Mouse (Mus musculus) lung, embryonic 15.5 days (tissue): Measurements from ENCODE around the gene Nyap2. TPM values are rescaled to one million over a fixed set of nuclear protein-coding genes. Genes with fewer than 3 reads are reported as not detected.

Source experiments
- ATAC-seq: fragments of 200-750 bp; cut with Nextera tagmentation; 2 replicates; pipeline ENCODE4 v1.8.0; 2017; ENCODE audit warnings: moderate number of reproducible peaks, borderline replicate concordance; ENCODE audit not compliant: low FRiP score, low TSS enrichment; ENCODE audit errors: extremely low read depth
- H3K27ac ChIP-seq: fragments of 300-500 bp; sonication (generic); 2 replicates; pipeline ENCODE4 v1.5.1; 2015; ENCODE audit warnings: moderate library complexity, mild to moderate bottlenecking, inconsistent platforms
- H3K27me3 ChIP-seq: fragments of 300-500 bp; sonication (generic); 2 replicates; pipeline ENCODE4 v1.6.1; 2015; ENCODE audit warnings: inconsistent platforms
- H3K36me3 ChIP-seq: fragments of 300-500 bp; sonication (generic); 2 replicates; pipeline ENCODE4 v1.6.1; 2015; ENCODE audit warnings: inconsistent platforms
- H3K4me1 ChIP-seq: fragments of 300-500 bp; sonication (generic); 2 replicates; pipeline ENCODE4 v1.6.1; 2015; ENCODE audit warnings: inconsistent platforms
- H3K4me2 ChIP-seq: fragments of 300-500 bp; sonication (generic); 2 replicates; pipeline ENCODE4 v1.6.1; 2015; ENCODE audit warnings: inconsistent platforms, mild to moderate bottlenecking, moderate library complexity
- H3K4me3 ChIP-seq: fragments of 300-500 bp; sonication (generic); 2 replicates; pipeline ENCODE4 v1.5.1; 2015; ENCODE audit warnings: mild to moderate bottlenecking, inconsistent platforms
- H3K9ac ChIP-seq: fragments of 300-500 bp; sonication (generic); 2 replicates; pipeline ENCODE4 v1.6.1; 2015; ENCODE audit warnings: inconsistent platforms
- H3K9me3 ChIP-seq: fragments of 300-500 bp; sonication (generic); 2 replicates; pipeline ENCODE4 v1.6.1; 2016; ENCODE audit warnings: inconsistent platforms
- WGBS: fragments of 180-500 bp; shearing (Covaris S2); methylation state at CpG from one replicate; pipeline ENCODE4 v1.1.7; 2015; 5-methylcytosine and 5-hydroxymethylcytosine counted together
- polyA plus RNA-seq: library from polyadenylated mRNA; unstranded; fragments of >200 nt; fragmentation: Nextera tagmentation; extraction: Ambion mirVana; gene quantifications from 2 replicates; pipeline ENCODE4 v1.2.1, GENCODE M21; 2015

Nyap2 gene
- 0.06 and 0.25 TPM in 2 replicates for polyA plus RNA-seq

- Histone ChIP-seq H3K9ac (no peak within 1 kb of the TSS), H3K27ac (no peak within 1 kb of the TSS), H3K27me3 (no peaks in the 10 kb centered on the region), H3K4me2 (no peak within 1 kb of the TSS), H3K4me1 (no peaks in the 10 kb centered on the region), H3K9me3 (no peaks in the 10 kb centered on the region), H3K36me3 (no peaks in the 10 kb centered on the region), H3K4me3 (no peak within 1 kb of the TSS)
- no peak for ATAC-seq
- 39% methylated on average over 16 of the region's 16 CpGs for WGBS
These were observed at the start of gene Nyap2 for GRCm38 (mm10) chr1:81076831-81077664. Gene Nyap2, plus strand, starts transcription at chr1:81076950.

GRCm38 (mm10) chr1:81042907-81043868 lies 33.6 kb upstream of the Nyap2 start:
- ATAC-seq: no peak
- no peak overlapping the region for H3K27ac ChIP-seq
- WGBS: 52% methylated on average over 5 of the region's 5 CpGs
- no peak overlapping the region for H3K9ac ChIP-seq
- H3K4me3 ChIP-seq: no peak overlapping the region
- no peaks in the 10 kb centered on the region for H3K4me1 ChIP-seq
- no peaks in the 10 kb centered on the region for H3K36me3 ChIP-seq
- H3K27me3 ChIP-seq: no peaks in the 10 kb centered on the region
- H3K4me2 ChIP-seq: no peak overlapping the region
- no peaks in the 10 kb centered on the region for H3K9me3 ChIP-seq

GRCm38 (mm10) chr1:81058340-81058739 lies 18.4 kb upstream of the Nyap2 start:
- no peaks in the 10 kb centered on the region for H3K4me1 ChIP-seq
- WGBS: 73% methylated on average over 5 of the region's 5 CpGs
- ATAC-seq: no peak
- no peak overlapping the region for H3K9ac ChIP-seq
- H3K27ac ChIP-seq: no peak overlapping the region
- H3K4me2 ChIP-seq: no peak overlapping the region
- no peaks in the 10 kb centered on the region for H3K36me3 ChIP-seq
- no peaks in the 10 kb centered on the region for H3K9me3 ChIP-seq
- no peaks in the 10 kb centered on the region for H3K27me3 ChIP-seq
- no peak overlapping the region for H3K4me3 ChIP-seq

- Histone ChIP-seq H3K9ac (no peak overlapping the region), H3K36me3 (no peaks in the 10 kb centered on the region), H3K4me3 (no peak overlapping the region), H3K9me3 (no peaks in the 10 kb centered on the region), H3K27me3 (no peaks in the 10 kb centered on the region), H3K4me1 (no peaks in the 10 kb centered on the region), H3K27ac (no peak overlapping the region), H3K4me2 (no peak overlapping the region)
- 59% methylated on average over 2 of the region's 2 CpGs for WGBS
- ATAC-seq: no peak
These were observed 17.9 kb upstream of the Nyap2 start for GRCm38 (mm10) chr1:81058835-81059234.

GRCm38 (mm10) chr1:81062811-81063210 lies 13.9 kb upstream of the Nyap2 start:
- 89% methylated on average over 2 of the region's 2 CpGs for WGBS
- H3K4me2 ChIP-seq: no peak overlapping the region
- no peaks in the 10 kb centered on the region for H3K4me1 ChIP-seq
- ATAC-seq: no peak
- H3K27me3 ChIP-seq: no peaks in the 10 kb centered on the region
- H3K36me3 ChIP-seq: no peaks in the 10 kb centered on the region
- H3K4me3 ChIP-seq: no peak overlapping the region
- H3K9ac ChIP-seq: no peak overlapping the region
- H3K9me3 ChIP-seq: no peaks in the 10 kb centered on the region
- no peak overlapping the region for H3K27ac ChIP-seq

- H3K4me2 ChIP-seq: no peak overlapping the region
- H3K27me3 ChIP-seq: no peaks in the 10 kb centered on the region
- H3K9ac ChIP-seq: no peak overlapping the region
- H3K27ac ChIP-seq: no peak overlapping the region
- no peak overlapping the region for H3K4me3 ChIP-seq
- H3K36me3 ChIP-seq: no peaks in the 10 kb centered on the region
- no peak for ATAC-seq
- H3K4me1 ChIP-seq: no peaks in the 10 kb centered on the region
- WGBS: 73% methylated on average over 9 of the region's 9 CpGs
- H3K9me3 ChIP-seq: no peaks in the 10 kb centered on the region
These were observed 491 bp upstream of the Nyap2 start for GRCm38 (mm10) chr1:81076259-81076658.

GRCm38 (mm10) chr1:81077665-81078314 lies 1.0 kb downstream of the Nyap2 start:
- WGBS: 75% methylated on average over 9 of the region's 9 CpGs

GRCm38 (mm10) chr1:81087485-81087884 lies 10.7 kb downstream of the Nyap2 start:
- no peaks in the 10 kb centered on the region for H3K27me3 ChIP-seq
- 66% methylated on average over 5 of the region's 5 CpGs for WGBS
- ATAC-seq: no peak

More at GRCm38 (mm10) chr1:81077665-81078314, 1.0 kb downstream of the Nyap2 start:
- Histone ChIP-seq H3K27me3 (no peaks in the 10 kb centered on the region), H3K4me3 (no peak overlapping the region), H3K36me3 (no peaks in the 10 kb centered on the region), H3K9ac (no peak overlapping the region), H3K4me1 (no peaks in the 10 kb centered on the region), H3K9me3 (no peaks in the 10 kb centered on the region), H3K27ac (no peak overlapping the region), H3K4me2 (no peak overlapping the region)
- no peak for ATAC-seq

GRCm38 (mm10) chr1:81090400-81090799 lies 13.7 kb downstream of the Nyap2 start:
- H3K4me3 ChIP-seq: no peak overlapping the region
- no peaks in the 10 kb centered on the region for H3K36me3 ChIP-seq
- ATAC-seq: no peak
- no peak overlapping the region for H3K4me2 ChIP-seq
- H3K4me1 ChIP-seq: no peaks in the 10 kb centered on the region
- WGBS: 82% methylated on average over 1 of the region's 1 CpGs
- no peaks in the 10 kb centered on the region for H3K9me3 ChIP-seq
- H3K27ac ChIP-seq: no peak overlapping the region
- H3K27me3 ChIP-seq: no peaks in the 10 kb centered on the region
- H3K9ac ChIP-seq: no peak overlapping the region

More at GRCm38 (mm10) chr1:81087485-81087884, 10.7 kb downstream of the Nyap2 start:
- no peak overlapping the region for H3K27ac ChIP-seq
- no peak overlapping the region for H3K9ac ChIP-seq
- H3K4me1 ChIP-seq: no peaks in the 10 kb centered on the region
- H3K9me3 ChIP-seq: no peaks in the 10 kb centered on the region
- H3K4me3 ChIP-seq: no peak overlapping the region
- H3K4me2 ChIP-seq: no peak overlapping the region
- no peaks in the 10 kb centered on the region for H3K36me3 ChIP-seq

- H3K27ac ChIP-seq: no peak overlapping the region
- ATAC-seq: no peak
- no peaks in the 10 kb centered on the region for H3K4me1 ChIP-seq
- no peaks in the 10 kb centered on the region for H3K36me3 ChIP-seq
- H3K4me3 ChIP-seq: no peak overlapping the region
- WGBS: 53% methylated on average over 3 of the region's 3 CpGs
- no peak overlapping the region for H3K9ac ChIP-seq
- no peaks in the 10 kb centered on the region for H3K27me3 ChIP-seq
- H3K4me2 ChIP-seq: no peak overlapping the region
- no peaks in the 10 kb centered on the region for H3K9me3 ChIP-seq
These were observed 14.2 kb downstream of the Nyap2 start for GRCm38 (mm10) chr1:81090979-81091378.

GRCm38 (mm10) chr1:81092056-81092455 lies 15.3 kb downstream of the Nyap2 start:
- 74% methylated on average over 2 of the region's 2 CpGs for WGBS
- no peaks in the 10 kb centered on the region for H3K36me3 ChIP-seq
- no peak overlapping the region for H3K9ac ChIP-seq
- H3K4me2 ChIP-seq: no peak overlapping the region
- no peak overlapping the region for H3K4me3 ChIP-seq
- no peaks in the 10 kb centered on the region for H3K4me1 ChIP-seq
- no peak for ATAC-seq
- no peak overlapping the region for H3K27ac ChIP-seq
- H3K9me3 ChIP-seq: no peaks in the 10 kb centered on the region
- H3K27me3 ChIP-seq: no peaks in the 10 kb centered on the region
